Mouse (Mus musculus): ENCODE measurements around the gene Zfp457.
A peak's percentile ranks its signal among the peaks of the same experiment; 100 is the strongest.
"Not testable (repeated sequence)": the region's sequence is repeated elsewhere in the genome, so short reads cannot be mapped to it uniquely, and the experiment has no call there.

Zfp457 gene

GRCm38 (mm10) chr13:67305822-67306672 lies at the start of gene Zfp457:
Zfp457 (minus strand) TSS chr13:67306485.
- DNase-seq, result peak; percentile 61 to 84

- no peak for DNase-seq
Observed at GRCm38 (mm10) chr13:67351854-67352253, 45.6 kb upstream of the Zfp457 start.

GRCm38 (mm10) chr13:67343422-67343821 lies 37.1 kb upstream of the Zfp457 start:
- no peak for DNase-seq

GRCm38 (mm10) chr13:67332877-67333276 lies 26.6 kb upstream of the Zfp457 start:
- no peak for DNase-seq

GRCm38 (mm10) chr13:67332019-67332724 lies 25.9 kb upstream of the Zfp457 start, which contains the start of gene Zfp595:
Zfp595 (minus strand) TSS chr13:67332570.
- DNase-seq, result peak; percentile 66 to 80

- DNase-seq, result no peak
Observed at GRCm38 (mm10) chr13:67306718-67307117, 433 bp upstream of the Zfp457 start.

GRCm38 (mm10) chr13:67278314-67278713 lies 28.0 kb downstream of the Zfp457 start, which contains the start of gene Zfp458:
Zfp458 (minus strand) TSS chr13:67278466.
- DNase-seq, result no peak

- DNase-seq, result not testable (repeated sequence)
Observed at GRCm38 (mm10) chr13:67269383-67270065, 36.8 kb downstream of the Zfp457 start.

- DNase-seq, result peak; percentile 39 to 61
Observed at GRCm38 (mm10) chr13:67268568-67269369, 37.5 kb downstream of the Zfp457 start.
